Comparison of ENCODE assay signal across 9 mouse cellular contexts in genomic region chr6:91712097-91712854, GRCm38 (mm10). TPM values are rescaled to one million over a fixed set of nuclear protein-coding genes. Genes with fewer than 3 reads are reported as not detected.
DNase-seq lines count a peak whose midpoint lies in the region; ATAC-seq and TF ChIP-seq lines count a peak whose summit lies in the region.
"Had no signal": no experiment of that assay in that cellular context is flagged by ENCODE, and none has a peak within 500 bp of the region (broad histone marks: within the 10 kb centered on the region; RNA-seq: fewer than 3 reads in every experiment).

No protein-coding gene starts in this region.

- 66% methylated on average over 4 of the region's 4 CpGs for WGBS in heart, adult 2 months
- 35% methylated on average over 4 of the region's 4 CpGs for WGBS in forebrain, embryonic 13.5 days
- WGBS in liver, postnatal 0 days (ENCODE audit: insufficient replicate concordance), result 28% methylated on average over 4 of the region's 4 CpGs

- no peak for TF ChIP-seq EP300 in heart, adult 2 months (IDR thresholded peaks at IDR 0.05; ENCODE audit: insufficient read depth, low read depth, low read length)
- TF ChIP-seq EP300 in liver, postnatal 0 days (IDR thresholded peaks at IDR 0.05; ENCODE audit: low read depth), result no peak

- no peak for ATAC-seq in forebrain, embryonic 13.5 days
- peak; percentile 22 for ATAC-seq in liver, postnatal 0 days

- no peaks in the 10 kb centered on the region for H3K27me3 ChIP-seq in heart, adult 2 months (ENCODE audit: control insufficient read depth, insufficient read depth, low read length)
- no peaks in the 10 kb centered on the region for H3K27me3 ChIP-seq in C2C12 (ENCODE audit: control insufficient read depth, insufficient read depth, insufficient read length)
- H3K27me3 ChIP-seq in forebrain, embryonic 13.5 days, result no peaks in the 10 kb centered on the region
- H3K27me3 ChIP-seq in liver, postnatal 0 days (ENCODE audit: insufficient read depth, low read length), result no peaks in the 10 kb centered on the region

- no peak for TF ChIP-seq CTCF in heart, adult 2 months (IDR thresholded peaks at IDR 0.05)
- no peak for TF ChIP-seq CTCF in C2C12 (IDR thresholded peaks at IDR 0.05; ENCODE audit: control insufficient read depth, insufficient read depth, insufficient read length)
- no peak for TF ChIP-seq CTCF in liver, postnatal 0 days (IDR thresholded peaks at IDR 0.05; ENCODE audit: low read depth)

- peaks cover 53% of the 10 kb centered on the region for H3K79me3 ChIP-seq in C2C12 (ENCODE audit: low read depth)

- H3K27ac ChIP-seq in heart, adult 2 months, result peak overlapping the region; percentile 23
- peak overlapping the region; percentile 84 for H3K27ac ChIP-seq in forebrain, embryonic 13.5 days
- H3K27ac ChIP-seq in liver, postnatal 0 days (ENCODE audit: low read depth), result peak overlapping the region; percentile 83

- no peaks in the 10 kb centered on the region for H3K79me2 ChIP-seq in heart, adult 2 months (replicated peaks; ENCODE audit: control insufficient read depth, insufficient read depth, low read length)
- H3K79me2 ChIP-seq in C2C12 (ENCODE audit: control insufficient read depth, insufficient read depth), result peaks cover 96% of the 10 kb centered on the region

- intact Hi-C loops in heart, adult 2 months (cut with DNase I), result no loop called here
- intact Hi-C loops in heart, postnatal 36 days (cut with DNase I), result loop anchor here (2.0 kb wide), 1 partner anchor 21 kb away; no protein-coding TSS in a partner anchor

- no peak for TF ChIP-seq POLR2A in heart, adult 2 months (IDR thresholded peaks at IDR 0.05; ENCODE audit: insufficient read depth, low read depth, low read length)

- no peak overlapping the region for H3K4me3 ChIP-seq in heart, adult 2 months
- no peak overlapping the region for H3K4me3 ChIP-seq in C2C12 (ENCODE audit: insufficient read depth, poor library complexity, severe bottlenecking)
- no peak overlapping the region for H3K4me3 ChIP-seq in forebrain, embryonic 13.5 days
- H3K4me3 ChIP-seq in liver, postnatal 0 days (ENCODE audit: low read depth, low read length), result no peak overlapping the region

- H3K4me1 ChIP-seq in heart, adult 2 months (ENCODE audit: control insufficient read depth, insufficient read depth, low read length), result peaks cover 21% of the 10 kb centered on the region
- peaks cover 54% of the 10 kb centered on the region for H3K4me1 ChIP-seq in forebrain, embryonic 13.5 days
- peaks cover 33% of the 10 kb centered on the region for H3K4me1 ChIP-seq in liver, postnatal 0 days (ENCODE audit: insufficient read depth)

- 0 out of 2 replicates have a peak overlapping the region, but pooled peaks have one; percentile 8 for H3K9ac ChIP-seq in heart, adult 2 months (ENCODE audit: low read depth, low read length)
- H3K9ac ChIP-seq in forebrain, embryonic 13.5 days, result peak overlapping the region; percentile 45; the same call in 1 of the 2 replicates
- peak overlapping the region; percentile 46 for H3K9ac ChIP-seq in liver, postnatal 0 days (replicated peaks)

- H3K9me3 ChIP-seq in forebrain, embryonic 13.5 days (replicated peaks), result no peaks in the 10 kb centered on the region
- no peaks in the 10 kb centered on the region for H3K9me3 ChIP-seq in liver, postnatal 0 days (ENCODE audit: low read length)

- DNase-seq in heart, adult 2 months, result peak in 1 of 2 experiments; percentile 21
- no peak for DNase-seq in heart, postnatal 36 days
- DNase-seq in liver, postnatal 0 days, result no peak
- no peak for DNase-seq in right cerebral cortex, postnatal 14 days
- DNase-seq in ovary, postnatal 36 days (ENCODE audit: low spot score), result no peak
- DNase-seq in spleen, postnatal 14 days (ENCODE audit: low spot score in 2 of 2), result no peak
- DNase-seq: cerebellum, adult 8-10 months had no signal

- H3K4me2 ChIP-seq in forebrain, embryonic 13.5 days, result no peak overlapping the region
- peak overlapping the region; percentile 7; the same call in 1 of the 2 replicates for H3K4me2 ChIP-seq in liver, postnatal 0 days (ENCODE audit: low read depth, low read length)

- peak overlapping the region; percentile 15 for H3ac ChIP-seq in C2C12 (ENCODE audit: control insufficient read depth, insufficient read length, low read depth)

- peaks cover 19% of the 10 kb centered on the region for H3K36me3 ChIP-seq in heart, adult 2 months (ENCODE audit: control insufficient read depth, insufficient read depth, low read length)
- peaks cover 71% of the 10 kb centered on the region for H3K36me3 ChIP-seq in C2C12 (ENCODE audit: control insufficient read depth, insufficient read depth)
- peaks cover 24% of the 10 kb centered on the region for H3K36me3 ChIP-seq in forebrain, embryonic 13.5 days (ENCODE audit: poor library complexity, severe bottlenecking)
- H3K36me3 ChIP-seq in liver, postnatal 0 days (replicated peaks; ENCODE audit: insufficient read depth, low read length), result peaks cover 32% of the 10 kb centered on the region

TF ChIP-seq in C2C12, 6 proteins besides CTCF, POLR2A, EP300 and RAD21:
- TF ChIP-seq MYOD1 (IDR thresholded peaks at IDR 0.05; ENCODE audit: control insufficient read depth, insufficient read length, low read depth) (no peak), MYOG (IDR thresholded peaks at IDR 0.05; ENCODE audit: control insufficient read depth, extremely low read depth, insufficient read length) (no peak), MAX (IDR thresholded peaks at IDR 0.05) (no peak), FOSL1 (IDR thresholded peaks at IDR 0.05; ENCODE audit: insufficient read depth, low read length, poor library complexity, severe bottlenecking) (no peak), USF1 (IDR thresholded peaks at IDR 0.05; ENCODE audit: low read depth) (no peak), CEBPB (IDR thresholded peaks at IDR 0.05; ENCODE audit: low read depth) (no peak)
TF ChIP-seq in C2C12: peak in this region for 0.

RNA-seq across cellular contexts. Expression of gene Slc6a6, which starts 28.4 kb away (rescaled TPM):
- total RNA-seq in heart, adult 2 months (2021), result 10 to 100 TPM; 56.4 to 96.9 TPM
- 86.2 and 118 TPM in 2 replicates for polyA plus RNA-seq in heart, adult 2 months (2012; rRNA removed)
- 100 to 1,000 TPM; 101 to 102 TPM for total RNA-seq in heart, postnatal 36 days (2021)
- 97.0 TPM for polyA plus RNA-seq in C2C12 (2012; fragmentation: generic; extraction: Trizol)
- polyA plus RNA-seq in forebrain, embryonic 13.5 days (2015; fragmentation: Nextera tagmentation; extraction: Ambion mirVana), result 68.2 and 73.1 TPM in 2 replicates
- polyA plus RNA-seq in liver, postnatal 0 days (2015; fragmentation: Nextera tagmentation; extraction: Ambion mirVana), result 31.1 and 34.4 TPM in 2 replicates

Comparison
In these comparisons a context has a peak if more than half of its experiments do, and no peak if none do; other contexts are left out.
1. H3K27ac ChIP-seq: peak in every context shown above with its lines; median percentile 84 in forebrain, embryonic 13.5 days; 83 in liver, postnatal 0 days; 23 in heart, adult 2 months.